ENCODE assay signal across 12 mouse cellular contexts in genomic region chr5:111742290-111742898, GRCm38 (mm10). TPM values are rescaled to one million over a fixed set of nuclear protein-coding genes. Genes with fewer than 3 reads are reported as not detected.
A peak's percentile ranks its signal among the peaks of the same experiment; 100 is the strongest.
DNase-seq lines count a peak whose midpoint lies in the region; ATAC-seq and TF ChIP-seq lines count a peak whose summit lies in the region.
"Had no signal": no experiment of that assay in that cellular context is flagged by ENCODE, and none has a peak within 500 bp of the region (broad histone marks: within the 10 kb centered on the region; RNA-seq: fewer than 3 reads in every experiment).

No protein-coding gene starts in this region.

- no peak overlapping the region for H3K9ac ChIP-seq in intestine, embryonic 14.5 days (ENCODE audit: low read length)
- no peak overlapping the region for H3K9ac ChIP-seq in intestine, postnatal 0 days (ENCODE audit: low read depth, low read length)
- H3K9ac ChIP-seq in heart, embryonic 13.5 days: peak overlapping the region; percentile 15; the same call in 1 of the 2 replicates
- H3K9ac ChIP-seq in midbrain, embryonic 12.5 days (replicated peaks): no peak overlapping the region

- DNase-seq in intestine, embryonic 14.5 days (ENCODE audit: low spot score): no peak
- DNase-seq in embryonic facial prominence, embryonic 10.5 days (ENCODE audit: low spot score): no peak
- DNase-seq in adrenal gland, postnatal 25 days: no peak
- DNase-seq in adrenal gland, adult 18-20 months (ENCODE audit: low spot score in 2 of 2): no peak
- no peak for DNase-seq in left cerebral cortex, adult 18-20 months (ENCODE audit: low spot score in 2 of 2)
- DNase-seq: cerebellum, postnatal 10 days had no signal

- ATAC-seq in intestine, embryonic 14.5 days (replicated peaks; ENCODE audit: low FRiP score, low TSS enrichment, low read depth): no peak
- ATAC-seq in intestine, postnatal 0 days: no peak
- ATAC-seq in heart, embryonic 13.5 days (ENCODE audit: extremely low read depth, insufficient number of reproducible peaks, low FRiP score, low TSS enrichment): no peak
- peak; percentile 52 for ATAC-seq in midbrain, embryonic 12.5 days (ENCODE audit: low FRiP score, low read depth)

- peaks cover 14% of the 10 kb centered on the region; the same call in 1 of the 2 replicates for H3K27me3 ChIP-seq in intestine, embryonic 14.5 days (replicated peaks; ENCODE audit: control insufficient read depth, insufficient read depth, low read length)
- no peaks in the 10 kb centered on the region for H3K27me3 ChIP-seq in intestine, postnatal 0 days (replicated peaks; ENCODE audit: control insufficient read depth, insufficient read depth, low read length)
- peaks cover 69% of the 10 kb centered on the region for H3K27me3 ChIP-seq in embryonic facial prominence, embryonic 10.5 days (replicated peaks; ENCODE audit: low read depth, poor library complexity, severe bottlenecking)
- peaks cover 25% of the 10 kb centered on the region for H3K27me3 ChIP-seq in heart, embryonic 13.5 days (replicated peaks)
- H3K27me3 ChIP-seq in midbrain, embryonic 12.5 days: peaks cover 79% of the 10 kb centered on the region

- no peaks in the 10 kb centered on the region for H3K36me3 ChIP-seq in intestine, embryonic 14.5 days (ENCODE audit: control insufficient read depth, insufficient read depth, low read length)
- no peaks in the 10 kb centered on the region for H3K36me3 ChIP-seq in intestine, postnatal 0 days (ENCODE audit: control insufficient read depth, insufficient read depth)
- 0 out of 2 replicates have a peak, but pooled peaks cover 4% of the 10 kb centered on the region for H3K36me3 ChIP-seq in embryonic facial prominence, embryonic 10.5 days (replicated peaks)
- no peaks in the 10 kb centered on the region for H3K36me3 ChIP-seq in heart, embryonic 13.5 days
- H3K36me3 ChIP-seq in midbrain, embryonic 12.5 days: 0 out of 2 replicates have a peak, but pooled peaks cover 10% of the 10 kb centered on the region

- TF ChIP-seq CTCF in intestine, postnatal 0 days (IDR thresholded peaks at IDR 0.05; ENCODE audit: low read depth): no peak

- 17% methylated on average over 13 of the region's 13 CpGs for WGBS in intestine, embryonic 14.5 days
- 29% methylated on average over 13 of the region's 13 CpGs for WGBS in intestine, postnatal 0 days
- 15% methylated on average over 13 of the region's 13 CpGs for WGBS in embryonic facial prominence, embryonic 10.5 days
- WGBS in heart, embryonic 13.5 days: 18% methylated on average over 13 of the region's 13 CpGs
- 13% methylated on average over 12 of the region's 13 CpGs for WGBS in midbrain, embryonic 12.5 days

- H3K4me1 ChIP-seq in intestine, embryonic 14.5 days (replicated peaks; ENCODE audit: control insufficient read depth, insufficient read depth, low read length): peaks cover 7% of the 10 kb centered on the region; the same call in 1 of the 2 replicates
- H3K4me1 ChIP-seq in intestine, postnatal 0 days (replicated peaks; ENCODE audit: control insufficient read depth, insufficient read depth, low read length): no peaks in the 10 kb centered on the region
- peaks cover 29% of the 10 kb centered on the region for H3K4me1 ChIP-seq in embryonic facial prominence, embryonic 10.5 days
- H3K4me1 ChIP-seq in heart, embryonic 13.5 days: peaks cover 16% of the 10 kb centered on the region
- peaks cover 36% of the 10 kb centered on the region for H3K4me1 ChIP-seq in midbrain, embryonic 12.5 days

- no peaks in the 10 kb centered on the region for H3K9me3 ChIP-seq in intestine, embryonic 14.5 days (ENCODE audit: control insufficient read depth, low read length)
- H3K9me3 ChIP-seq in intestine, postnatal 0 days (ENCODE audit: control insufficient read depth): no peaks in the 10 kb centered on the region
- no peaks in the 10 kb centered on the region for H3K9me3 ChIP-seq in embryonic facial prominence, embryonic 10.5 days
- H3K9me3 ChIP-seq in heart, embryonic 13.5 days: no peaks in the 10 kb centered on the region
- 0 out of 2 replicates have a peak, but pooled peaks cover 2% of the 10 kb centered on the region for H3K9me3 ChIP-seq in midbrain, embryonic 12.5 days

- H3K27ac ChIP-seq in intestine, embryonic 14.5 days (ENCODE audit: low read depth): peak overlapping the region; percentile 39; the same call in 1 of the 2 replicates
- H3K27ac ChIP-seq in intestine, postnatal 0 days (ENCODE audit: low read depth, low read length): no peak overlapping the region
- peak overlapping the region; percentile 31; the same call in 1 of the 2 replicates for H3K27ac ChIP-seq in embryonic facial prominence, embryonic 10.5 days (replicated peaks)
- H3K27ac ChIP-seq in heart, embryonic 13.5 days (replicated peaks): 0 out of 2 replicates have a peak overlapping the region, but pooled peaks have one; percentile 0
- peak overlapping the region; percentile 82 for H3K27ac ChIP-seq in midbrain, embryonic 12.5 days (replicated peaks)

- H3K4me3 ChIP-seq in intestine, embryonic 14.5 days (ENCODE audit: low read depth, low read length): no peak overlapping the region
- H3K4me3 ChIP-seq in intestine, postnatal 0 days (ENCODE audit: low read depth, low read length): no peak overlapping the region
- H3K4me3 ChIP-seq in embryonic facial prominence, embryonic 10.5 days: no peak overlapping the region
- H3K4me3 ChIP-seq in heart, embryonic 13.5 days: no peak overlapping the region
- H3K4me3 ChIP-seq in midbrain, embryonic 12.5 days: no peak overlapping the region

- H3K4me2 ChIP-seq in intestine, embryonic 14.5 days (ENCODE audit: low read length): no peak overlapping the region
- H3K4me2 ChIP-seq in intestine, postnatal 0 days (replicated peaks; ENCODE audit: low read depth): no peak overlapping the region
- H3K4me2 ChIP-seq in heart, embryonic 13.5 days: no peak overlapping the region
- H3K4me2 ChIP-seq in midbrain, embryonic 12.5 days (replicated peaks): peak overlapping the region; percentile 22

RNA-seq across cellular contexts. Expression of gene Gm26897, which starts 8.7 kb away (rescaled TPM):
- polyA plus RNA-seq in intestine, embryonic 14.5 days (2014; fragmentation: Nextera tagmentation; extraction: Ambion mirVana): not detected in 2 replicates
- not detected in 2 replicates for polyA plus RNA-seq in intestine, postnatal 0 days (2015; fragmentation: Nextera tagmentation; extraction: Ambion mirVana)
- polyA plus RNA-seq in embryonic facial prominence, embryonic 10.5 days (2016; fragmentation: Nextera tagmentation; extraction: Ambion mirVana): not detected in 2 replicates
- polyA plus RNA-seq in heart, embryonic 13.5 days (2015; fragmentation: Nextera tagmentation; extraction: Ambion mirVana): not detected in 2 replicates
- polyA plus RNA-seq in midbrain, embryonic 12.5 days (2016; fragmentation: Nextera tagmentation; extraction: Ambion mirVana): not detected in 2 replicates
- not detected in 2 replicates for total RNA-seq in adrenal gland, postnatal 25 days (2021)
- total RNA-seq in adrenal gland, adult 18-20 months (2021): not detected
- total RNA-seq in left cerebral cortex, adult 18-20 months (2021): not detected
- total RNA-seq: left cerebral cortex, postnatal 36 days; monocyte, adult 5-6 weeks had no signal
- polyA plus RNA-seq: gonadal fat pad, adult 2 months had no signal
